Mouse (Mus musculus): ENCODE data around the gene Fktn. TPM values are rescaled to one million over a fixed set of nuclear protein-coding genes. Genes with fewer than 3 reads are reported as not detected.
"Not testable (repeated sequence)": the region's sequence is repeated elsewhere in the genome, so short reads cannot be mapped to it uniquely, and the experiment has no call there.

The Fktn gene
- polyA plus RNA-seq (2014; fragmentation: Nextera tagmentation; extraction: Ambion mirVana), result 21.1 and 23.6 TPM in 2 replicates

DNA sequence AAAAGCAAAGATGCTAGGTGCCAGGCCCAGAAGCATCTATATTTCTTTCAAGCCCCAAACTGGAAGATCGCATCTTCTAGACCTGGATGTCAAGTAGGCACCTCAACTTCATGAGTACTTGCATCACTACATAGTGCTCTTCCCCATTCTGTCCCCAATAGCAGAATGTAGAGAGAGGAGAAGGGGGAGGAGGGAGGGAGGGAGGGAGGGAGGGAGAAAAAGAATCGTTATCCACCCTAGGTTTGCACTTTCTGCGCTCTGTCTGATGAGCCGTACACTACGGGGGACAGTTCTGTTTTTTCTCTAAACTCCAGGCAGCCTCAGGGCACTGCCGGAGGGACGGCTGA lies at the start of gene Fktn:
TSS of gene Fktn (plus strand) at position 295 of the 347 bp plus-strand sequence.
- no peaks in the 10 kb centered on the region for H3K9me3 ChIP-seq (ENCODE audit: control insufficient read depth, low read length)
- no peaks in the 10 kb centered on the region for H3K36me3 ChIP-seq (ENCODE audit: control insufficient read depth, insufficient read depth, low read length)
- H3K9ac ChIP-seq (ENCODE audit: low read length), result peak within 1 kb of the TSS; percentile 90
- H3K27ac ChIP-seq (ENCODE audit: low read depth, low read length), result peak within 1 kb of the TSS; percentile 78
- H3K4me3 ChIP-seq (ENCODE audit: low read depth, low read length), result peak within 1 kb of the TSS; percentile 84
- ATAC-seq (ENCODE audit: low FRiP score) (no peak), DNase-seq (ENCODE audit: low spot score, missing footprints) (no peak)
- no peaks in the 10 kb centered on the region for H3K27me3 ChIP-seq (ENCODE audit: control insufficient read depth, insufficient read depth, low read length)
- 15% methylated on average over 7 of the region's 7 CpGs for WGBS
- peak within 1 kb of the TSS; percentile 52 for H3K4me2 ChIP-seq
- no peaks in the 10 kb centered on the region for H3K4me1 ChIP-seq (ENCODE audit: control insufficient read depth, insufficient read depth, low read length)

DNA sequence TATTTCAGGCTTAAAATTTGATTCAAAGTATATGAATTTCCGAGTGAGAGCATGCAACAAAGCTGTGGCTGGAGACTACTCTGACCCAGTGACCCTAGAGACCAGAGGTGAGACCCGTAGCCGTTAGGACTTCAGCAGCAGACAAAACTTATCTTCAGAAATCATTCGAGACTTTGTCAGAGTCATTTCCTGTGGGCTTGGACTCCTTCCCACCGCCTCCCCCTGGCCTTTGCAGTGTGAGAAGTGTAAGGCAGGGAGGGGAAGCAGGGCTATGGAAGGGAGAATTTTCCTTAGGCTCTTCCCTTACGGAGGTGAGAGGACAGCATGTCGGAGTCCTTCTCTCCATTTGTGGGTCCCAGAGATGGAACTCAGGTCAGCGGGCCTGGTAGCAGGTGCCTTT lies 31.7 kb upstream of the Fktn start:
- no peak overlapping the region for H3K27ac ChIP-seq (ENCODE audit: low read depth, low read length)
- no peak overlapping the region for H3K9ac ChIP-seq (ENCODE audit: low read length)
- H3K9me3 ChIP-seq (ENCODE audit: control insufficient read depth, low read length), result no peaks in the 10 kb centered on the region
- H3K4me1 ChIP-seq (ENCODE audit: control insufficient read depth, insufficient read depth, low read length), result no peaks in the 10 kb centered on the region
- H3K27me3 ChIP-seq (ENCODE audit: control insufficient read depth, insufficient read depth, low read length), result no peaks in the 10 kb centered on the region
- DNase-seq (ENCODE audit: low spot score, missing footprints), result no peak
- no peak overlapping the region for H3K4me2 ChIP-seq
- ATAC-seq (ENCODE audit: low FRiP score), result no peak
- 90% methylated on average over 8 of the region's 8 CpGs for WGBS
- H3K4me3 ChIP-seq (ENCODE audit: low read depth, low read length), result no peak overlapping the region
- peaks cover 6% of the 10 kb centered on the region; the same call in 1 of the 2 replicates for H3K36me3 ChIP-seq (ENCODE audit: control insufficient read depth, insufficient read depth, low read length)

DNA sequence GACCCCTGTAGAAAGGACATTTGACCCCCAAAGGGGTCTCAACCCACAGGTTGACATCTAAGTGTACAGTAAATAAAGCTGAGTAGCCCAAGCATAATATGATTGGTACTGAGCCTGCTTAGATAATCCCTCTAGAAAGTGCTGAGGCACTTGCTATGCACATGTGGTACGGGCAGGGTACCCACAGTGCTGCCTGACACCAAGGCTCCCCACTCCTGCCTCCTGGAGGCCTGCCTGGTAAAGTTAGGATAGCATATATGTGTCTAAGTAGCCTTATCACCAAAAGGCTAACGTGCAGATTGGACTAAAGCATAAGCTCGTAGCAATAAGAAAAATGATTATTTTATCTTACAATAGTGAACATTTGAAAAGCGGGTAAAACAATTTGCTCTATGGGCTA lies 24.8 kb upstream of the Fktn start:
- Histone ChIP-seq H3K4me3 (ENCODE audit: low read depth, low read length) (no peak overlapping the region), H3K4me1 (ENCODE audit: control insufficient read depth, insufficient read depth, low read length) (no peaks in the 10 kb centered on the region), H3K4me2 (no peak overlapping the region), H3K9me3 (ENCODE audit: control insufficient read depth, low read length) (no peaks in the 10 kb centered on the region), H3K9ac (ENCODE audit: low read length) (no peak overlapping the region), H3K27ac (ENCODE audit: low read depth, low read length) (no peak overlapping the region), H3K36me3 (ENCODE audit: control insufficient read depth, insufficient read depth, low read length) (no peaks in the 10 kb centered on the region), H3K27me3 (ENCODE audit: control insufficient read depth, insufficient read depth, low read length) (no peaks in the 10 kb centered on the region)
- DNase-seq (ENCODE audit: low spot score, missing footprints) (no peak), ATAC-seq (ENCODE audit: low FRiP score) (no peak)
- 90% methylated on average over 4 of the region's 4 CpGs for WGBS

- no peak overlapping the region for H3K9ac ChIP-seq (ENCODE audit: low read length)
- WGBS, result 72% methylated on average over 1 of the region's 1 CpGs
These were observed 22.4 kb upstream of the Fktn start for GRCm38 (mm10) chr4:53691418-53691817.

DNA sequence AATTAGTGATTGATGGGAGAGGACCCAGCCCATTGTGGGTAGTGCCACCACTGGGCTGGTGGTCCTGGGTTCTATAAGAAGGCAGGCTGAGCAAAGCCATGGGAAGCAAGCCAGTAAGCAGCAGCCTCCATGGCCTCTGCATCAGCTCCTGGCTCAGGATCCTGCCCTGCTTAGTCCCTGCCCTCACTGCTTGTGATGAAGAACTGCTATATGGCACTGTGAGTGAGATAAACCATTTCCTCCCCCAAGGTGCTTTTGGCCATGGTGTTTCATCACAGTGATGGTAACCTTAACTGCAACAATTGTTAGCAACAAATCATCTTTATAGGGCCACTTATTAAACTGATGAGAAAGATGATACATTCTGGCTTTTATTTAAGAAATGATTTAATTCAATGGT lies 4.6 kb upstream of the Fktn start:
- not testable (repeated sequence) for H3K4me3 ChIP-seq (ENCODE audit: low read depth, low read length); H3K9ac ChIP-seq (ENCODE audit: low read length); H3K27ac ChIP-seq (ENCODE audit: low read depth, low read length); H3K27me3 ChIP-seq (ENCODE audit: control insufficient read depth, insufficient read depth, low read length); ATAC-seq (ENCODE audit: low FRiP score); H3K36me3 ChIP-seq (ENCODE audit: control insufficient read depth, insufficient read depth, low read length); H3K9me3 ChIP-seq (ENCODE audit: control insufficient read depth, low read length); H3K4me2 ChIP-seq; DNase-seq (ENCODE audit: low spot score, missing footprints); H3K4me1 ChIP-seq (ENCODE audit: control insufficient read depth, insufficient read depth, low read length)

More at GRCm38 (mm10) chr4:53691418-53691817, 22.4 kb upstream of the Fktn start:
- no peak overlapping the region for H3K27ac ChIP-seq (ENCODE audit: low read depth, low read length)
- ATAC-seq (ENCODE audit: low FRiP score), result no peak
- no peaks in the 10 kb centered on the region for H3K9me3 ChIP-seq (ENCODE audit: control insufficient read depth, low read length)
- no peaks in the 10 kb centered on the region for H3K27me3 ChIP-seq (ENCODE audit: control insufficient read depth, insufficient read depth, low read length)
- no peaks in the 10 kb centered on the region for H3K36me3 ChIP-seq (ENCODE audit: control insufficient read depth, insufficient read depth, low read length)
- DNase-seq (ENCODE audit: low spot score, missing footprints), result no peak
- H3K4me1 ChIP-seq (ENCODE audit: control insufficient read depth, insufficient read depth, low read length), result no peaks in the 10 kb centered on the region
- no peak overlapping the region for H3K4me3 ChIP-seq (ENCODE audit: low read depth, low read length)
- H3K4me2 ChIP-seq, result no peak overlapping the region

- Histone ChIP-seq H3K27ac (ENCODE audit: low read depth, low read length) (no peak overlapping the region), H3K4me3 (ENCODE audit: low read depth, low read length) (no peak overlapping the region), H3K27me3 (ENCODE audit: control insufficient read depth, insufficient read depth, low read length) (no peaks in the 10 kb centered on the region), H3K4me2 (no peak overlapping the region), H3K9me3 (ENCODE audit: control insufficient read depth, low read length) (no peaks in the 10 kb centered on the region), H3K36me3 (ENCODE audit: control insufficient read depth, insufficient read depth, low read length) (no peaks in the 10 kb centered on the region), H3K4me1 (ENCODE audit: control insufficient read depth, insufficient read depth, low read length) (no peaks in the 10 kb centered on the region), H3K9ac (ENCODE audit: low read length) (no peak overlapping the region)
- ATAC-seq (ENCODE audit: low FRiP score), result no peak
- WGBS, result 95% methylated on average over 2 of the region's 2 CpGs
- no peak for DNase-seq (ENCODE audit: low spot score, missing footprints)
These were observed 3.8 kb upstream of the Fktn start for GRCm38 (mm10) chr4:53710021-53710420.

- Histone ChIP-seq H3K4me3 (ENCODE audit: low read depth, low read length) (no peak overlapping the region), H3K27me3 (ENCODE audit: control insufficient read depth, insufficient read depth, low read length) (no peaks in the 10 kb centered on the region), H3K9me3 (ENCODE audit: control insufficient read depth, low read length) (no peaks in the 10 kb centered on the region), H3K4me2 (no peak overlapping the region), H3K9ac (ENCODE audit: low read length) (no peak overlapping the region), H3K36me3 (ENCODE audit: control insufficient read depth, insufficient read depth, low read length) (no peaks in the 10 kb centered on the region), H3K27ac (ENCODE audit: low read depth, low read length) (no peak overlapping the region), H3K4me1 (ENCODE audit: control insufficient read depth, insufficient read depth, low read length) (no peaks in the 10 kb centered on the region)
- 85% methylated on average over 6 of the region's 6 CpGs for WGBS
- ATAC-seq (ENCODE audit: low FRiP score) (no peak), DNase-seq (ENCODE audit: low spot score, missing footprints) (no peak)
These were observed 3.1 kb upstream of the Fktn start for GRCm38 (mm10) chr4:53710555-53711328.

GRCm38 (mm10) chr4:53714051-53714814 lies 435 bp downstream of the Fktn start:
- 6% methylated on average over 58 of the region's 58 CpGs for WGBS
- peak; percentile 99 for DNase-seq (ENCODE audit: low spot score, missing footprints)
- Histone ChIP-seq H3K9me3 (ENCODE audit: control insufficient read depth, low read length) (no peaks in the 10 kb centered on the region), H3K27me3 (ENCODE audit: control insufficient read depth, insufficient read depth, low read length) (no peaks in the 10 kb centered on the region), H3K4me2 (peak overlapping the region; percentile 52), H3K4me1 (ENCODE audit: control insufficient read depth, insufficient read depth, low read length) (no peaks in the 10 kb centered on the region), H3K9ac (ENCODE audit: low read length) (peak overlapping the region; percentile 90), H3K27ac (ENCODE audit: low read depth, low read length) (peak overlapping the region; percentile 78), H3K36me3 (ENCODE audit: control insufficient read depth, insufficient read depth, low read length) (no peaks in the 10 kb centered on the region), H3K4me3 (ENCODE audit: low read depth, low read length) (peak overlapping the region; percentile 84)
- ATAC-seq (ENCODE audit: low FRiP score), result peak; percentile 93

- H3K27me3 ChIP-seq (ENCODE audit: control insufficient read depth, insufficient read depth, low read length), result no peaks in the 10 kb centered on the region
- no peak overlapping the region for H3K4me3 ChIP-seq (ENCODE audit: low read depth, low read length)
- no peak for DNase-seq (ENCODE audit: low spot score, missing footprints)
- no peaks in the 10 kb centered on the region for H3K36me3 ChIP-seq (ENCODE audit: control insufficient read depth, insufficient read depth, low read length)
- H3K4me1 ChIP-seq (ENCODE audit: control insufficient read depth, insufficient read depth, low read length), result no peaks in the 10 kb centered on the region
- H3K9me3 ChIP-seq (ENCODE audit: control insufficient read depth, low read length), result no peaks in the 10 kb centered on the region
- H3K27ac ChIP-seq (ENCODE audit: low read depth, low read length), result no peak overlapping the region
- no peak overlapping the region for H3K4me2 ChIP-seq
- no peak overlapping the region for H3K9ac ChIP-seq (ENCODE audit: low read length)
- no peak for ATAC-seq (ENCODE audit: low FRiP score)
These were observed 2.2 kb downstream of the Fktn start for GRCm38 (mm10) chr4:53715977-53716376.
